Mouse (Mus musculus) stomach, postnatal 0 days (tissue): ENCODE measurements around the gene Lce1d.

Experiments
- CTCF ChIP-seq: IDR thresholded peaks from 2 replicates; pipeline ENCODE4 v1.5.1; 2016; ENCODE audit warnings: antibody characterized with exemption, low read depth, mild to moderate bottlenecking, moderate library complexity
- EP300 ChIP-seq: optimal IDR thresholded peaks from 2 replicates; pipeline ENCODE3; 2016; ENCODE audit warnings: antibody characterized with exemption

DNA sequence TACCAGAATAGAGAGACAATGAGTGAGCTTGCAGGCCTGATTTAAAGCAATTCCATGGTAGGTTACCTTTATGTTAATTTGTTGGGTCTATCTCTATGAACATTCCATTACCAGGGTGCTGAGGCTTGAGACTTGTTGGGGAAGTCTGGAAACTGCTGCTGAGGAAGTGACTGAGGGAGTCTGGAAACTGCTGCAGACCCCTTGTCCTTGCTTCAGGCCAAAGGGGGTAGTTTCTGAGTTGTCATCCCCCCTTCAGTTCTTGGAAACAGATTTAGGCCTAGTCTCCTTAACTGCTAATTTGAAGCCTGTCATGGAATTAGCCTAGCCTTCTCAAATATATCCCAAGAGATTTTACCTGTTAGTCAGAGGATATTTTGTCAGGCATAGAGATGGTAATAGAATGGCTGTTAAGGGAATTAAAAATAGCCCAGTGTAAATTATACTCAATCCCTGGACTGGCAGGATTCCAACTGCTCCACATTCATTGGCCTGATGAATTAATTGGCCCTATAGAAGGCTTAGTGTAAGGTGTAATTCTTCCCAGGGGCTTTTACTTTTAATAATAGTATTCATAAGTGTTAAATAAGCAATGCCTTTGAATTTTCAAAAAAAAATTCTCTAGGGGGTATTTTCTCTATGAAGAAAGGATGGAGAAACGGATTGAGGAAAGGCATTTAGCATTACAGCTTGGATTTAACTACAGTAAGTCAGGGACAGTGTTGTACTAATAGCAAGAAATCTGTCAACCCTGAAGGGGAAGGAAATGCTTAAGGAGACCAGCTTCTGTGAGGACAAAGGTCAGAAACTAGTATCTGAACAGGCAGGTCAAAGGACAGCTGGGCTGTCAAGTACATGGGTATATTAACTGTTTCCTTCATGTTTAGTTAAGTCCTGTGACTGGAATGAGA, 49.0 kb downstream of the Lce1d start:
- TF ChIP-seq CTCF: no peak
- TF ChIP-seq EP300: no peak
